Mouse (Mus musculus) heart, embryonic 10.5 days (tissue): ENCODE results near the gene Cnot11. TPM values are rescaled to one million over a fixed set of nuclear protein-coding genes. Genes with fewer than 3 reads are reported as not detected.

Experiments
- polyA plus RNA-seq: library from polyadenylated mRNA; unstranded; fragments of >200 nt; fragmentation: Nextera tagmentation; extraction: Ambion mirVana; gene quantifications from 2 replicates; pipeline ENCODE4 v1.2.1, GENCODE M21; 2016

Gene Cnot11
- polyA plus RNA-seq, 1 experiment from 2014 or later = 27.7 TPM

Other genes starting within 250 kb of the Cnot11 start
- gene Rpl31, start 167.2 kb upstream of the Cnot11 start, polyA plus RNA-seq = 325 and 422 TPM in 2 replicates
- 7.5 and 11.6 TPM in 2 replicates for gene Tbc1d8, start 56.2 kb upstream of the Cnot11 start, polyA plus RNA-seq
- gene Rnf149, start 42.4 kb downstream of the Cnot11 start, polyA plus RNA-seq = 17.1 and 26.0 TPM in 2 replicates
- 0.04 and 0.06 TPM in 2 replicates for gene Creg2, start 116.5 kb downstream of the Cnot11 start, polyA plus RNA-seq
- 0.73 and 1.4 TPM in 2 replicates for gene Rfx8, start 186.0 kb downstream of the Cnot11 start, polyA plus RNA-seq